Mouse (Mus musculus) heart, postnatal 0 days (tissue): ENCODE measurements around the gene Abca13.

Source experiments
- CTCF ChIP-seq: IDR thresholded peaks from 2 replicates; pipeline ENCODE4 v1.5.1; 2016; ENCODE audit warnings: antibody characterized with exemption, control low read depth, low read depth
- EP300 ChIP-seq: IDR thresholded peaks from 2 replicates; pipeline ENCODE4 v1.6.1; 2016; ENCODE audit warnings: antibody characterized with exemption, low read depth

- TF ChIP-seq CTCF: peak; percentile 27; the same call in 1 of the 2 replicates
- TF ChIP-seq EP300: no peak
Measured at GRCm38 (mm10) chr11:9347724-9348123, 156.0 kb downstream of the Abca13 start.
